Mouse (Mus musculus) forebrain, postnatal 0 days (tissue): Measurements from ENCODE around the gene Rps19. TPM values are rescaled to one million over a fixed set of nuclear protein-coding genes. Genes with fewer than 3 reads are reported as not detected.
"Not testable (repeated sequence)": the region's sequence is repeated elsewhere in the genome, so short reads cannot be mapped to it uniquely, and the experiment has no call there.

ENCODE experiments used
- ATAC-seq: fragments of 200-750 bp; cut with Nextera tagmentation; 2 replicates; pipeline ENCODE4 v1.8.0; 2017; ENCODE audit warnings: mild to moderate bottlenecking, moderate library complexity
- DNase-seq: peaks from one replicate; pipeline ENCODE4 v3.0.0-alpha.2; 2015
- H3K27ac ChIP-seq: fragments of 300-500 bp; sonication (generic); 2 replicates; pipeline ENCODE4 v1.5.1; 2014; ENCODE audit warnings: low read depth, mild to moderate bottlenecking, antibody characterized with exemption, low read length, moderate library complexity, mixed read lengths
- H3K27me3 ChIP-seq: fragments of 300-500 bp; sonication (generic); 2 replicates; pipeline ENCODE4 v1.6.1; 2014; ENCODE audit warnings: mild to moderate bottlenecking, low read length, mixed read lengths; ENCODE audit not compliant: insufficient read depth
- H3K36me3 ChIP-seq: fragments of 300-500 bp; sonication (generic); 2 replicates; pipeline ENCODE4 v1.6.1; 2014; ENCODE audit warnings: mild to moderate bottlenecking, moderate library complexity; ENCODE audit not compliant: insufficient read depth
- H3K4me1 ChIP-seq: fragments of 300-500 bp; sonication (generic); 2 replicates; pipeline ENCODE4 v1.6.1; 2014; ENCODE audit warnings: antibody characterized with exemption; ENCODE audit not compliant: insufficient read depth
- H3K4me2 ChIP-seq: fragments of 300-500 bp; sonication (generic); 2 replicates; pipeline ENCODE4 v1.6.1; 2014; ENCODE audit warnings: low read depth, mild to moderate bottlenecking, moderate library complexity
- H3K4me3 ChIP-seq: fragments of 300-500 bp; sonication (generic); 2 replicates; pipeline ENCODE4 v1.5.1; 2014; ENCODE audit warnings: low read depth, low read length, mixed read lengths
- H3K9ac ChIP-seq: fragments of 300-500 bp; sonication (generic); 2 replicates; pipeline ENCODE4 v1.6.1; 2014; ENCODE audit warnings: mild to moderate bottlenecking
- H3K9me3 ChIP-seq: fragments of 300-500 bp; sonication (generic); 2 replicates; pipeline ENCODE4 v1.6.1; 2016; ENCODE audit warnings: low read length
- CTCF ChIP-seq: sonication (generic); IDR thresholded peaks from 2 replicates; pipeline ENCODE4 v1.5.1; 2016; ENCODE audit warnings: antibody characterized with exemption, control low read depth, low read depth
- WGBS: fragments of 180-500 bp; shearing (Covaris S2); extraction: QIAGEN DNeasy Blood & Tissue Kit; methylation state at CpG from one replicate; pipeline ENCODE4 v1.1.7; 2014; 5-methylcytosine and 5-hydroxymethylcytosine counted together
- polyA plus RNA-seq: library from polyadenylated mRNA; unstranded; fragments of >200 nt; fragmentation: Nextera tagmentation; extraction: Ambion mirVana; gene quantifications from 2 replicates; pipeline ENCODE4 v1.2.1, GENCODE M21; 2015
- total RNA-seq: library from RNA; depleted of rRNA; stranded (reverse); fragments of >200 nt; gene quantifications from 2 replicates; pipeline ENCODE4 v1.2.3, GENCODE M21; 2014

Rps19 gene
- total and polyA plus RNA-seq, 2 experiments from 2014 or later: 581 to 1,350 TPM

- Histone ChIP-seq H3K27ac (no peak overlapping the region), H3K36me3 (no peaks in the 10 kb centered on the region), H3K9me3 (no peaks in the 10 kb centered on the region), H3K4me3 (no peak overlapping the region), H3K9ac (no peak overlapping the region), H3K4me1 (0 out of 2 replicates have a peak, but pooled peaks cover 6% of the 10 kb centered on the region), H3K27me3 (no peaks in the 10 kb centered on the region), H3K4me2 (no peak overlapping the region)
- peak; percentile 47; the same call in 1 of the 2 replicates for TF ChIP-seq CTCF
- 2% methylated on average over 6 of the region's 6 CpGs for WGBS
- ATAC-seq: peak; percentile 93
- peak; percentile 64 for DNase-seq
These were observed 38.5 kb upstream of the Rps19 start for GRCm38 (mm10) chr7:24845713-24846112.

- not testable (repeated sequence) for H3K27ac ChIP-seq, ATAC-seq, H3K4me3 ChIP-seq, H3K9ac ChIP-seq, H3K4me1 ChIP-seq, H3K36me3 ChIP-seq, DNase-seq, H3K9me3 ChIP-seq, H3K4me2 ChIP-seq, H3K27me3 ChIP-seq
- WGBS: 29% methylated on average over 2 of the region's 2 CpGs
These were observed 37.6 kb upstream of the Rps19 start for GRCm38 (mm10) chr7:24846576-24846975.

- DNase-seq (peak; percentile 2), ATAC-seq (no peak)
- Histone ChIP-seq H3K9me3 (no peaks in the 10 kb centered on the region), H3K4me3 (no peak overlapping the region), H3K27ac (no peak overlapping the region), H3K36me3 (no peaks in the 10 kb centered on the region), H3K4me2 (no peak overlapping the region), H3K4me1 (0 out of 2 replicates have a peak, but pooled peaks cover 6% of the 10 kb centered on the region), H3K27me3 (no peaks in the 10 kb centered on the region), H3K9ac (no peak overlapping the region)
- no peak for TF ChIP-seq CTCF
- 33% methylated on average over 5 of the region's 5 CpGs for WGBS
These were observed 34.0 kb upstream of the Rps19 start for GRCm38 (mm10) chr7:24850162-24850561.

GRCm38 (mm10) chr7:24850899-24851303 is 33.3 kb upstream of the Rps19 start:
- Histone ChIP-seq H3K4me3 (no peak overlapping the region), H3K9me3 (no peaks in the 10 kb centered on the region), H3K27me3 (no peaks in the 10 kb centered on the region), H3K27ac (no peak overlapping the region), H3K9ac (no peak overlapping the region), H3K36me3 (no peaks in the 10 kb centered on the region), H3K4me1 (0 out of 2 replicates have a peak, but pooled peaks cover 4% of the 10 kb centered on the region), H3K4me2 (no peak overlapping the region)
- 41% methylated on average over 6 of the region's 6 CpGs for WGBS
- no peak for TF ChIP-seq CTCF
- ATAC-seq (no peak), DNase-seq (no peak)

- Histone ChIP-seq H3K27me3 (no peaks in the 10 kb centered on the region), H3K27ac (no peak overlapping the region), H3K4me1 (no peaks in the 10 kb centered on the region), H3K36me3 (no peaks in the 10 kb centered on the region), H3K9ac (no peak overlapping the region), H3K4me3 (no peak overlapping the region), H3K4me2 (no peak overlapping the region), H3K9me3 (no peaks in the 10 kb centered on the region)
- no peak for TF ChIP-seq CTCF
- no peak for DNase-seq
- no peak for ATAC-seq
- WGBS: 84% methylated on average over 5 of the region's 5 CpGs
These were observed 32.4 kb upstream of the Rps19 start for GRCm38 (mm10) chr7:24851596-24852325.

- Histone ChIP-seq H3K27me3 (no peaks in the 10 kb centered on the region), H3K9ac (no peak overlapping the region), H3K27ac (no peak overlapping the region), H3K36me3 (no peaks in the 10 kb centered on the region), H3K4me1 (no peaks in the 10 kb centered on the region), H3K4me3 (no peak overlapping the region), H3K4me2 (no peak overlapping the region), H3K9me3 (no peaks in the 10 kb centered on the region)
- DNase-seq (no peak), ATAC-seq (no peak)
- 80% methylated on average over 8 of the region's 8 CpGs for WGBS
- no peak for TF ChIP-seq CTCF
These were observed 31.5 kb upstream of the Rps19 start for GRCm38 (mm10) chr7:24852557-24853232.

- TF ChIP-seq CTCF: no peak
- Histone ChIP-seq H3K9me3 (no peaks in the 10 kb centered on the region), H3K4me2 (no peak overlapping the region), H3K27ac (no peak overlapping the region), H3K36me3 (no peaks in the 10 kb centered on the region), H3K4me1 (no peaks in the 10 kb centered on the region), H3K4me3 (no peak overlapping the region), H3K9ac (no peak overlapping the region), H3K27me3 (no peaks in the 10 kb centered on the region)
- no peak for DNase-seq
- no peak for ATAC-seq
These were observed 31.0 kb upstream of the Rps19 start for GRCm38 (mm10) chr7:24853233-24853563.
